Mouse (Mus musculus): ENCODE measurements around the gene Trpv4.

- TF ChIP-seq CTCF (IDR thresholded peaks at IDR 0.05; ENCODE audit: low read depth) (no peak), EP300 (IDR thresholded peaks at IDR 0.05; ENCODE audit: low read depth) (no peak)
Observed at GRCm38 (mm10) chr5:114597652-114598051, 60.6 kb downstream of the Trpv4 start.
